Mouse (Mus musculus) lung, postnatal 0 days (tissue): ENCODE data around the gene Dennd6a.

Experiments used
- CTCF ChIP-seq: IDR thresholded peaks from 2 replicates; pipeline ENCODE4 v1.5.1; 2016; ENCODE audit warnings: antibody characterized with exemption, mild to moderate bottlenecking
- EP300 ChIP-seq: IDR thresholded peaks from 2 replicates; pipeline ENCODE4 v1.6.1; 2016; ENCODE audit warnings: antibody characterized with exemption, mild to moderate bottlenecking, control low read depth

GRCm38 (mm10) chr14:26643006-26643624 lies 69.5 kb downstream of the Dennd6a start:
- TF ChIP-seq CTCF (no peak), EP300 (no peak)
